Mouse (Mus musculus) embryonic fibroblast, embryonic 13.5 days (primary cell): Measurements from ENCODE around the gene Pcdh19. TPM values are rescaled to one million over a fixed set of nuclear protein-coding genes. Genes with fewer than 3 reads are reported as not detected.

Experiments used
- H3K27ac ChIP-seq: 2 replicates; pipeline ENCODE4 v1.5.1; 2012; ENCODE audit warnings: low read length, control low read depth, inconsistent platforms; ENCODE audit not compliant: insufficient read depth
- H3K4me1 ChIP-seq: 2 replicates; pipeline ENCODE4 v1.6.1; 2011; ENCODE audit warnings: low read length; ENCODE audit not compliant: control insufficient read depth, insufficient read depth
- H3K4me3 ChIP-seq: 2 replicates; pipeline ENCODE4 v1.5.1; 2011; ENCODE audit warnings: mild to moderate bottlenecking, control low read depth, low read length; ENCODE audit not compliant: insufficient read depth
- CTCF ChIP-seq: IDR thresholded peaks from 2 replicates; pipeline ENCODE4 v1.5.1; 2011; ENCODE audit warnings: mild to moderate bottlenecking, control low read depth, low read length, moderate library complexity, borderline replicate concordance; ENCODE audit not compliant: insufficient read depth
- POLR2A ChIP-seq: IDR thresholded peaks from 2 replicates; pipeline ENCODE4 v1.6.1; 2011; ENCODE audit warnings: low read depth, mild to moderate bottlenecking, control low read depth, low read length, moderate library complexity
- polyA plus RNA-seq: library from polyadenylated mRNA; stranded (reverse); fragments of >200 nt; gene quantifications from 2 replicates; pipeline ENCODE4 v1.2.4, GENCODE M21; 2011; ENCODE audit warnings: low read depth; ENCODE audit not compliant: missing spikeins, insufficient read length

Gene Pcdh19
- polyA plus RNA-seq, 1 experiment: 83.9 TPM

GRCm38 (mm10) chrX:133660111-133660510 is 28.7 kb downstream of the Pcdh19 start:
- no peak overlapping the region; the same call in 1 of the 2 replicates for H3K27ac ChIP-seq
- TF ChIP-seq POLR2A (no peak), CTCF (no peak)
- H3K4me3 ChIP-seq: no peak overlapping the region
- H3K4me1 ChIP-seq: peaks cover 15% of the 10 kb centered on the region; the same call in 1 of the 2 replicates

- H3K4me3 ChIP-seq: no peak overlapping the region
- peak overlapping the region; percentile 70 for H3K27ac ChIP-seq
- H3K4me1 ChIP-seq: peaks cover 15% of the 10 kb centered on the region; the same call in 1 of the 2 replicates
- TF ChIP-seq CTCF (no peak), POLR2A (no peak)
Observed at GRCm38 (mm10) chrX:133657308-133658302, 31.2 kb downstream of the Pcdh19 start.

DNA sequence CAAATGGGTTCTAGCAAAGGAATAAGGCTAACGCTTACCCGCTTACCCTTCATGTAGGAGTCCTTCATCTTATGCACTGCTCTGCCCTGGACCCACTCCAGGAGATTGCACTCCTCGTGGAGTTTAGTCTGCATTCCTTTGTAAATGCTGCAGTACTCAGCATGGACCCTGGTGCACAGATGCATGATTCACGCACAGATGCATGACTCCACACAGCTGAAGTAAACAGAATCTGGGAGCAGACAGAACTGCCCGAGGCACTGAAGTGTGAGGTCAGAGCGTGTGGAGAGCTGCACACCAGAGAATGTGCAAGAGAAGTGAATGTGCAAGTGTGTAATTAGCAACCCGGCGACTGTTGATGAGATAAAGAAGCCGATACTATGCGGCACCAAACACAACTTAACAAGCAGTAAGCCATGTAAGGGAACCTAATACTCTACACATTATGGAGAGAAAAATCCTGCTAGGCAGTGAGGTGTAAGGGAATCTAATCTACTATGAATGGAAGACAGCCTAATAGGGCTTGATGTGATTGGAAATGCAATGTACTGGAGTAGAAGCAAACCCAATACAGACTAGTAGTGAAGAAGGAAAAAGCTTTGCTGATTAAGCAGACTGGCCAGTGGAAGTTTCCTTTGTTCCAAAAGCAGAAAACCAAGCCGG is 32.8 kb downstream of the Pcdh19 start:
- peaks cover 15% of the 10 kb centered on the region; the same call in 1 of the 2 replicates for H3K4me1 ChIP-seq
- TF ChIP-seq POLR2A (no peak), CTCF (no peak)
- H3K27ac ChIP-seq: peak overlapping the region; percentile 81
- no peak overlapping the region for H3K4me3 ChIP-seq

- Histone ChIP-seq H3K4me3 (no peak overlapping the region), H3K4me1 (peaks cover 13% of the 10 kb centered on the region; the same call in 1 of the 2 replicates), H3K27ac (peak overlapping the region; percentile 81)
- TF ChIP-seq POLR2A: no peak
- no peak for TF ChIP-seq CTCF
Observed at GRCm38 (mm10) chrX:133655196-133655595, 33.6 kb downstream of the Pcdh19 start.

DNA sequence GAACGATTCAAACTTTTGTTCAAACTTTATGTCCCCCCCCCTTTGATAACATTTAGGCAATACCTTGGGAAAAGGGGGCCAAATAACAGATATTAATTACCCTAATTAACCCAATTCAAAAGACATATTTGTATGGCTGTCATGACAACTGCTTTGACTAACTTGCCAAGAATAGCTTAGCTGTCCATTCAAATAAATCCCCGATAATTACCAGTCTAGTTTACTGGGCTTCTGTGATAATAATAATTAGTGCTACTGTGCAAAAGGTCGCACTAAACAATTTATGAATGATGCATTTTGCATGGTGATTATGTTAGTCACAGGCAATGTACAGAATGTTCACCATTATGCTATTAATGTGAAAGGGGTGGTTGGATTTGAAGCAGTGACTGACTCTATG is 35.7 kb downstream of the Pcdh19 start:
- no peak overlapping the region for H3K4me3 ChIP-seq
- TF ChIP-seq POLR2A (no peak), CTCF (no peak)
- H3K27ac ChIP-seq: no peak overlapping the region
- H3K4me1 ChIP-seq: peaks cover 11% of the 10 kb centered on the region; the same call in 1 of the 2 replicates

- H3K4me3 ChIP-seq: no peak overlapping the region
- peaks cover 5% of the 10 kb centered on the region for H3K4me1 ChIP-seq
- no peak for TF ChIP-seq POLR2A
- TF ChIP-seq CTCF: no peak
- H3K27ac ChIP-seq: no peak overlapping the region
Observed at GRCm38 (mm10) chrX:133650379-133650778, 38.4 kb downstream of the Pcdh19 start.

DNA sequence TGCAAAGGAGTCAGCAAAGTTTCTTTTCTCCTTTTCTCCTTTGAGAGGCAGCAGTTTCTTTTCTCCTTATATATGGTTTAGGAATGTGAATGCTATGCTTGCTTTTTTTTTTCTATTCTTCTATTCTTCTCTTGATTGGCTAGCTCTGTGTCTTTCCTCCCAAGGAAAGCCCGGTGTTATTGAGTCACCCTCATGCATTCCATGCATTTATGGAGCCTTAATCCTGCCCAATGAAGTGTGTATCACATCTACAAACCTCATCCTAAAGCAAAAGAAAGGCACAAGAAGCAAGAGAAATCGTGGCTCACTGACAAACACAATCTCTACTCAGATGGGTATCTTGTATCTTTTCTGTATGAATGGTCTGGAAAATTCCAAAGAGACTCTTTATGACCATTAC is 41.0 kb downstream of the Pcdh19 start:
- Histone ChIP-seq H3K4me3 (no peak overlapping the region), H3K27ac (peak overlapping the region; percentile 91), H3K4me1 (peaks cover 5% of the 10 kb centered on the region; the same call in 1 of the 2 replicates)
- TF ChIP-seq POLR2A (0 out of 2 replicates have a peak, but pooled peaks have one; percentile 0), CTCF (no peak)

DNA sequence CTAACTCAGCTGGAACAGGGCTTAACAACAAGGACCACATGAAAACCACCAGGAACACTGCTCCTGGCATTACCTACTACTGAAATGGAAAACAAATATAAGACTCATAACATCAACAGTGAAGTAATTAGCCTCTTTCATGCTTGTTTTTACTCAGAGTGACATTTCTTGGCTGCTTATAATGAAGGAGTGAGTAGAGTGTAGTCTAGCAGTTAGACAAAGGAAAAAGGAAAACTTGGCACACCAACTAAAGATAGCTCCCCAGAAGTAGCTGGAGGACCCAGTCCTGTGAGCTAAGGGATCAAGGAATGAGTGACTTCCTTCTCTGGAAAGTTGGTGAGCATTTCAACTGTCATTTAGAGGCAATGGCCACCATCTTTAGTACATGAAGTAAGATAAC is 49.3 kb downstream of the Pcdh19 start:
- no peak overlapping the region for H3K4me3 ChIP-seq
- H3K27ac ChIP-seq: no peak overlapping the region
- peaks cover 2% of the 10 kb centered on the region; the same call in 1 of the 2 replicates for H3K4me1 ChIP-seq
- TF ChIP-seq CTCF: no peak
- TF ChIP-seq POLR2A: no peak

GRCm38 (mm10) chrX:133629538-133629937 is 59.2 kb downstream of the Pcdh19 start:
- no peak overlapping the region for H3K4me3 ChIP-seq
- H3K27ac ChIP-seq: no peak overlapping the region
- TF ChIP-seq CTCF: no peak
- no peak for TF ChIP-seq POLR2A
- no peaks in the 10 kb centered on the region for H3K4me1 ChIP-seq
